Mouse (Mus musculus): ENCODE measurements around the gene Il13. TPM values are rescaled to one million over a fixed set of nuclear protein-coding genes. Genes with fewer than 3 reads are reported as not detected.
A peak's percentile ranks its signal among the peaks of the same experiment; 100 is the strongest.

The Il13 gene
- total RNA-seq, 1 experiment from 2014 or later: 0.29 TPM

DNA sequence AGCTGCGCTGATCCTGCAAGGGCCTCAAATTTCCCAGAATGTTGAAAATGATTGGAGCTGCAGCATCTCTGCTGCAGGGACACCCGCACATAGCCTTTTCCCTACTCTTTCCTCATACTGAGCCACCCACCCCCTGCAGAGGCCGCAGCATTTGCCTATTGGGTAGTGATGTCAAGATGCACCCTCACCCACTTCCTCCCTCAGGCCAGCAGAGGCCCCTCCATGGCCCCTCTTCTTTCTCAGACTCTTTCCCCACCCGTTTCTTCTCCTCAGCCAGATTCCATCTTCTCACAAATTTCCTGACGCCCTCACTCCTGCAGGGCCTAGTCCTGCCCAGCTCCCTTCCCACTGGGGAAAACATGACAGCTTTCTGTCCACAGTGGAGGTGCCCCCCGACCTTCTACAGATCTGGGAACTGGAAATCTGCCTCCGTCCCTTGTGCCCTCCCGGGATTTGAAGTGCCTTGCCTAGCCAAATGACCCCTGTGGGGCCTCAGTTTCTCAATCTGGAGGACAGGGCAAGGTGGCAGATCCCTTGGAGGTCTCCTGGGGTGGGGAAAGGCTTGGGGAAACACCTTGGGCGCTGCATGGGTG, 1.2 kb upstream of the Il13 start:
- no peak for ATAC-seq (replicated peaks; ENCODE audit: insufficient number of reproducible peaks, low FRiP score, low TSS enrichment, poor library complexity, severe bottlenecking)

- no peak for ATAC-seq (replicated peaks; ENCODE audit: insufficient number of reproducible peaks, low FRiP score, low TSS enrichment, poor library complexity, severe bottlenecking)
Measured at GRCm38 (mm10) chr11:53633644-53634043, 858 bp downstream of the Il13 start.

GRCm38 (mm10) chr11:53632122-53632733, 2.3 kb downstream of the Il13 start:
- ATAC-seq (replicated peaks; ENCODE audit: insufficient number of reproducible peaks, low FRiP score, low TSS enrichment, poor library complexity, severe bottlenecking): no peak

DNA sequence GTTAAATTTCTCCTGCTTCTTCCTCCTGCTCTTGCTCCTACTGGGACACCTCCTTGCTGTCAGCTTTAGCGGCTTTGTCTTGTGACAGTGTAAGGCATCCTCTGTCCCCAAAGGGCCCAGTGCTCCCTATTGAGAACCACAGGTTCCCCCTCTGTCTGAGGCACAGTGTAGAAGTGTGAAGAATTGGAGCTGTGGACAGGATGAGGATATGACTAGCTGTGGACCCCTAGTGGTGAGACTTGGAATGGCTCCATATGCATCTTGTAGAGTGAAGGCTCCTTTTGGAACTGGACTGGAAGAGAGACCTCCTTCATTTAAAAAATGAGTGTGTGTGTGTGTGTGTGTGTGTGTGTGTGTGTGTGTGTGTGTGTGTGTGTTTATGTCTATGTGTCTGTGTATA, 6.6 kb downstream of the Il13 start:
- ATAC-seq (replicated peaks; ENCODE audit: insufficient number of reproducible peaks, low FRiP score, low TSS enrichment, poor library complexity, severe bottlenecking): peak; percentile 51

GRCm38 (mm10) chr11:53626802-53627373, 7.6 kb downstream of the Il13 start:
- ATAC-seq (replicated peaks; ENCODE audit: insufficient number of reproducible peaks, low FRiP score, low TSS enrichment, poor library complexity, severe bottlenecking): no peak

DNA sequence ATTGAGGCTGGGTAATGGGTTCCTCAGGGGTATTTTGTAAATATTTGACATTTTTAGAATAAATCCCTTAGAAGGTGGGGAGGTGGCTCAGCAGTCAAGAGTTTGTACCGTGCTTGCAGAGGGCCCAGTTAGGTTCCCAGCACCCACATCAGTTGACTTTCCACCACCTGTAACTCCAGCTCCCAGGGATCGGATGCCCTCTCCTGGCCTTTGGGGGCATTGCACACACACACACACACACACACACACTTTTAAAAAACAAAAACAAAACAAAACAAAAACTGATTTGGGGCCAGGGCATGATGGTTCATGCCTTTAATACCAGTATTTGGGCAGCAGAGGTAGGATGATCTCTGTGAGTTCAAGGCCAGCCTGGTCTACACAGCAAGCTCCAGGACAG, 10.4 kb downstream of the Il13 start:
- ATAC-seq (replicated peaks; ENCODE audit: insufficient number of reproducible peaks, low FRiP score, low TSS enrichment, poor library complexity, severe bottlenecking): no peak

GRCm38 (mm10) chr11:53623573-53623972, 10.9 kb downstream of the Il13 start:
- peak; percentile 42 for ATAC-seq (replicated peaks; ENCODE audit: insufficient number of reproducible peaks, low FRiP score, low TSS enrichment, poor library complexity, severe bottlenecking)

- ATAC-seq (replicated peaks; ENCODE audit: insufficient number of reproducible peaks, low FRiP score, low TSS enrichment, poor library complexity, severe bottlenecking): no peak
Measured at GRCm38 (mm10) chr11:53622440-53622806, 12.1 kb downstream of the Il13 start.

DNA sequence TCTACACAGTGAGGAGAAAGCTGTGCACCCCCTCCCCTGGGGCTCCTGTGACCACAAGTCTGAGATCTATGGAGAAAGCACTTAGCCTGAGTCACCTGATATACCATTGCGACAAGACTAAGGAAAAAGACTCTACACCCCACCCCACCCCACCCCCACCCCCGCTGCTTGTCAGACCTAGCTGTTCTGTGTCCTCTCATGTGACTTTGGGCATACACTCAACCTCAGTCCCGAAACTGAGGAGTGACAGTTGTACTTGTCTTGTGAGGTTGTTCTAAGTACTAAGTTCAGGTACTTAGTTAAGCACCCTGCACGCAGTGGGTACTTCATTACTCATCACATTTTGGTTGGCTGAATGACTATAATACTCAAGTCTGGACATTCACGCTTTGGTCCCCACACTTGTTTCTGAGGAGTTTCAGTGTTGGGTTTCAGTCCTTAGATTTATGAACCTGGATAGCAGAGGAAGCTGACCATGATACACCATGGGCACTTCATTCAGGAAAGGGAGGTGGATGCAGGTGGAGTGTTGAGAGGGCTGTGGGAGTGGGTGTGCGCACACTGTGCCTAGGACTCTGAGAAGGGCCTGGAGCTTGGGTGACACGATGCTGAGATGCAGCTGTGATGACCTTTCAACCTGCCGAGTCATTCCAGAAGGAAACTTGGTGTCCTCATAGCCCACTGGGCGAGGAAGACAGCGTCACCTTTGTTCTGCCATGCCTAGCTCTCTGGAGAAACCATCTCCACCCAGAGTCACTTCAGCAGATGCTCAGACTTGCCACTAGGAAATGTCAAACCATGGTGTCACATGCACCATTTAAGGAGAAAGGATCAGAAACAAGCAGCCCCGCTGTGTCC, 12.7 kb downstream of the Il13 start:
- ATAC-seq (replicated peaks; ENCODE audit: insufficient number of reproducible peaks, low FRiP score, low TSS enrichment, poor library complexity, severe bottlenecking): no peak

GRCm38 (mm10) chr11:53620094-53620493, 14.4 kb downstream of the Il13 start:
- no peak for ATAC-seq (replicated peaks; ENCODE audit: insufficient number of reproducible peaks, low FRiP score, low TSS enrichment, poor library complexity, severe bottlenecking)

DNA sequence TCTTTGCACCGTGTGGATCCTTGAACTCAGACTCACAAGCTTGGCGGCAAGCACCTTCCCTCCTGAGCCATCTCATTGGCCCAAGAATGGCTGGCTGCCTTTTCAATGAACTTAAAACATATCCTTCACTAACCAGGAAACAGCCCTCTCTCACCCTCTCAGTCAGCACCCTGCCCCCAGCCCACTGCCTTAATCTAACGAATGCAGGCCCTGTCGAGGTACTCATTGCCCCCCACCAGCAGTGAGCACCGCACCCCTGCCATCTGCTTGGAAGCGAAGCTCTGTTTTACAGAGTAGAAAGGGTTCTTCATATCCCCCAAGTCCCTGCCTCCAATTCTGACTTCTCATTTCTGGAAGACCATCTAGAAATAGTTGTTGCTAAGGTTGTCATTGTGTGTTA, 15.1 kb downstream of the Il13 start:
- no peak for ATAC-seq (replicated peaks; ENCODE audit: insufficient number of reproducible peaks, low FRiP score, low TSS enrichment, poor library complexity, severe bottlenecking)

DNA sequence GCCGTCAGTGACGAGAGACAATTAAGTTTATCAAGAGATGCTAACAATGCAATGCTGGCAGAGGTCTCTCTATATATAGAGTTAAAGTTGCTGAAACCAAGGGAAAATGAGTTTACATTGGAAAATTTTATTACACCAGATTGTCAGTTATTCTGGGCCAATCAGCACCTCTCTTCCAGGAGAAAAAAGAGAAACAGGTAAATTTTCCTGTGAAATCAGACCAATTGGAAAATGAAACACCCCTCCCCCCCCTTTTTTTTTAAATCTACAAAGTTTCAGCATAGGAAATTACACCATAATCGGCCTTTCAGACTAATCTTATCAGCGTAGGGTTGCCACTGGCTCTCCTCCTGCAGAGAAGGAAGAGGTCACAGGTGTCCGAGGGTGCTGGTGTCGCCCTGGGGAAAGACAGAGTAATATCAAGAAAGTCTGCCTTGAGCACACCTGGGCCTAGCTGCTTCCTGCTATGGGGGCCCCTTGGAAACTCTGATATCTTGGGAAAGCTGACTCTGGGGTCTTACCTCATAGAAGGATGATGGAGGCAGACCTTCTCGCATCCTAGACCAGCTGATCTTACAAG, 15.8 kb downstream of the Il13 start, which contains the start of gene Il4:
TSS of gene Il4 (minus strand) at position 51 of the 580 bp plus-strand sequence.
- no peak for ATAC-seq (replicated peaks; ENCODE audit: insufficient number of reproducible peaks, low FRiP score, low TSS enrichment, poor library complexity, severe bottlenecking)

DNA sequence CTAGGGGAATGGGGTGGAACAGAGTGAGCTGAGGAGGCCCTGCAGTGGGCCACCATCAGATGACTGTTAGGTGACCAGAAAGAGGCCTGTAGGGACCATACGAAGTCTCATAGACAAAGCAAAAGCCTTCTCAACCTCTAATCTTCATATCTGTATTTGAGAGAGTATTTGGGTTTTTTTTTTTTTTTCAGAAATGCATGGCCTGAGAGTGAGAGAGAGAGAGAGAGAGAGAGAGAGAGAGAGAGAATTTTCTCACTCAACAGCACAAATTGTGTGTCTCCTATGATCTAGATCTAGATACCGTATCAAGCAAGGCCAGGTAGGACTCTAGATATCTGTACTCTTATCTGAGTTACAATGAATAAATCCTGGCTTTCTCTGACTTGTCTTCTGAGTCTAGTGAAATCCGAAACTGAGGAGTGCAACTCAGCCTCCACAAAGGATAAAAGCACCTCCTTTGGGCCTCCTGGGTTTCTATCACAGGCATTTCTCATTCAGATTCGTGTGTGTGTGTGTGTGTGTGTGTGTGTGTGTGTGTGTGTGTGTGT, 16.9 kb downstream of the Il13 start:
- no peak for ATAC-seq (replicated peaks; ENCODE audit: insufficient number of reproducible peaks, low FRiP score, low TSS enrichment, poor library complexity, severe bottlenecking)

DNA sequence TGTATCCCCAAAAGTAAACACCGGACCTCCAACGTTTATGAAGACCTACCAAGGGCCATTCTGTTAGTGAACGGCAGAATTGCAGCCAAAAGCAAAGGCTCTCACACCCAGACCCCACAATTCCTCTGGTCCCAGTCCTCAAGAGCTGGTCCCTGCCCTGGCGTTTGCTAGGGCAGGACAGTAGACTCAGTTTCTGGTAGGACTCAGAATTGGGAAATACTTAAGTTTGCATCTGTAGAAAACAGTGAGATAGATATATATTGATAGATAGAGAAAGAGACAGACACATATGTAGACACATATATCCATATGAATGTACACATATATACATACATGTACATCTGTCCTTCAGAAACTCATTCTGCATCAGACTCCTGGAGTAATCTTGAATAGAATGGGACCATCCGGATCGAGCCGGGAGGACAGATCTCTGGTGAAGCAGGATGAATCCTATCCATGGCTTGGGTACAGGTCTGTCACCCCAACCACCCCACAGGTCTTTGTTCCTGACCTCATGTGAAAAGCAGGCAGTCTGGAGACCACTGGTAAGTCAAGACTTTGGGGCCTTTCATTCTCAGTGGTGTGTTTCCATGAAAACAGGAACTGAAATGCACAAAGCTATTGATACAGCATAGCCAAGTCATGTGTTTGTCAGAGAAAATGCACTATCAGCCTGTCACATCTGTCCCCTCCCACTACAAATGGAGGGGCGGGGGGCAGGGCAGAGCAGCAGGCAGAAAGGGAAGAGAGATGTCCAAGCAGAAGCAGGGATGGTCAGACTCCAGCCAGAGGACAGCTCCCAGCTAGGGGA, 17.5 kb downstream of the Il13 start:
- ATAC-seq (replicated peaks; ENCODE audit: insufficient number of reproducible peaks, low FRiP score, low TSS enrichment, poor library complexity, severe bottlenecking): peak; percentile 65

GRCm38 (mm10) chr11:53615575-53615974, 18.9 kb downstream of the Il13 start:
- no peak for ATAC-seq (replicated peaks; ENCODE audit: insufficient number of reproducible peaks, low FRiP score, low TSS enrichment, poor library complexity, severe bottlenecking)

DNA sequence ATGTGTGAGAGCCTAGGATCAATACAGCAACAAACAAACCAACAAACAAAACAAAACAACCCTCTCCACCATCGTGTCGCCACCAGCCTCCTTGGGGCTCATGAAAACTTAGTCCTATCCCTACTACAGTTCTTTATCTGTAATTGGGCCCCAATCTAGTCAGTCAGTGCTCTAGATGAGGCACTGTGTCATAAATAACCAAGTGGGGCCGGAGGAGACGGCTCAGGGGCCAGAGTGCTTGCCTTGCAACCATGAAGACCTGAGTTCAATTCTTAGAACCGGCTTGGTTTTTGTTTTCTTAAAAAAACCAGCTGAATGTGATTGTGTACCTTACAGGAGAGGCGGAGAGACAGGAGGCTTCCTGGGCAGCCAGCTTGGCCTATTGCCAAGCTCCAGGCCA, 19.3 kb downstream of the Il13 start:
- ATAC-seq (replicated peaks; ENCODE audit: insufficient number of reproducible peaks, low FRiP score, low TSS enrichment, poor library complexity, severe bottlenecking): no peak

DNA sequence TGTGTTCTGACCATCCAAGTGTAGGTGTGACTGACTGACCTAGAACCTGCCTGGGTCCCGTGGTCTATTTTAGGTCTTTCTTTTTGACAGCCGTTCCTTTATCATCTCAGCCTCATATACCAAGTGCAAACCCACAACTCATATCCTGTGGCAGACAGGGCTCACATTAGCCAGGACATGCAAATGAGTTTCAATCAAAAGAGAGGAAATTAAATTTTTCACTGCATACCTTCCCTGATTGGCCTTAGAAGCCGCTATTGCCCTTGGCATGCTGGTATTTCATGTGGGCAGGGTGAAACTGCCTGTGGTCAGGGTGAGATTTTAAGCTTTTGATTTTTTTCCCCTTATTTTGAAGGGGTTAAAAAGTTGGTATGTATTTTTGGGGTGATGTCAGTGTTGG, 24.8 kb downstream of the Il13 start:
- no peak for ATAC-seq (replicated peaks; ENCODE audit: insufficient number of reproducible peaks, low FRiP score, low TSS enrichment, poor library complexity, severe bottlenecking)

GRCm38 (mm10) chr11:53609231-53609630, 25.3 kb downstream of the Il13 start:
- no peak for ATAC-seq (replicated peaks; ENCODE audit: insufficient number of reproducible peaks, low FRiP score, low TSS enrichment, poor library complexity, severe bottlenecking)

Measured in monocyte, adult 5-6 weeks (primary cell).